Mouse (Mus musculus): ENCODE data around the gene Tubg1.

The Tubg1 gene

DNA sequence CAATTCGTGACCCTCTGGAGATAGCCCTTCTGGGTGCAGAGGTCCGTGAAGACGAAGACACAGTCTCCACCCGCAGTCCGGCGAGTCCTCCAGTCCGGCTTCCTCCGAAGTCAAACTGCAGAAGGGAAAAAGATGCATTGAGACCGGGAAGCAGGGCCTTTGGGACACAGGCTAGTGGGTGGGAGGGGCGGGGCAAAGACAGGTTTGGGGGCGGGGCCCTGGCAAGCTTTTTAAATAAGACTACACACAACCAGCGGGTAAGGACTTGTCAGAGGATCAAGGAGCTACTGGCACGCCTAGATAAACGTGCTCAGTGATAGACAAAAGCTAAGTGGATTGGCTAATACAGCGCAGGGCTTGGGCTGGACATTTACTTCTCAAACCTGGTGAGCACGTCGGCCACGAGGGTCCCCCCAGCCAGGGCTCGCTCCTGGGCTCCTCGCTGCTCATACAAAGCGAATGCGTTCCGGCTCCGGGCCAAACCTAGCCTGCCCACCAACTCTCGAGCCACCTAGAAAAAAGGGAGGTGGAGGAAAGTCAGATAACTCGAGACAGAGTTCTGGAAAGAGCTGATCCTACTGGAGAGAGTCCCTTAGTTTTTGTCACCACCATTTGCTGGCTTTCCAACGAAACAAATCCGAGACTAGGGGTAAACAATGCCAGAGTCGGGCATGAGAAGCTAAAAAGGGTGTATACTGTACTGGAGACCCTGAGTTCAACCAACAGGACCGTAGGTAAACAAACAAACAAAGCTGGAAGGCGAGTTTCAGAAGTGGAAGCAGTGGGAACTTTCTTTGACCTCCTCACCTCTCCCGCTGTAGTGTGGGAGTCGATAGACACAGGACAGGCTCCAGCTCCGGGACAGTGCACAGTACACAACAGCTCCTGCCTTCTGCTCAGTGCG, 45.2 kb downstream of the Tubg1 start:
- no peak for DNase-seq (ENCODE audit: low read depth, low spot score)

DNA sequence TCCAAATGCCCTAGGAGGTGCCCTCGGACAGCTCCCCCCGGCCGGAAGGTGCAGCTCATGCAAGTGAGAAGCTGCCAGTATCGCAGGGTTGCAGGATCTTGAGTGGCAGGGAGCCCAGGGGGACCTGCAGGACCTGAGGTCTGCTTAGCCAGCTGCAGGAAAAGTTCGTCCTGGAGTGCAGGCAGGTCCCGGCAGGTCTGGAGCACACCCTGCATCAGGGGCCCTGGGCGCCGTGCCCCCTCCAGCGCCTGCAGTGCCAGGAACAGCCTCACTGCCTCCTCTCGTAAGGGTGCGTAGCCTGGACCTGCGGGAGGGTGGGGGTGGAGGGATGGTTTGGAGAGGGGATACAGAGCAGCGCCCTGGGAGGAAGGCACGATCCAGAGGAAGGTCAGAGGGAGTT, 46.6 kb downstream of the Tubg1 start:
- no peak for DNase-seq (ENCODE audit: low read depth, low spot score)

DNA sequence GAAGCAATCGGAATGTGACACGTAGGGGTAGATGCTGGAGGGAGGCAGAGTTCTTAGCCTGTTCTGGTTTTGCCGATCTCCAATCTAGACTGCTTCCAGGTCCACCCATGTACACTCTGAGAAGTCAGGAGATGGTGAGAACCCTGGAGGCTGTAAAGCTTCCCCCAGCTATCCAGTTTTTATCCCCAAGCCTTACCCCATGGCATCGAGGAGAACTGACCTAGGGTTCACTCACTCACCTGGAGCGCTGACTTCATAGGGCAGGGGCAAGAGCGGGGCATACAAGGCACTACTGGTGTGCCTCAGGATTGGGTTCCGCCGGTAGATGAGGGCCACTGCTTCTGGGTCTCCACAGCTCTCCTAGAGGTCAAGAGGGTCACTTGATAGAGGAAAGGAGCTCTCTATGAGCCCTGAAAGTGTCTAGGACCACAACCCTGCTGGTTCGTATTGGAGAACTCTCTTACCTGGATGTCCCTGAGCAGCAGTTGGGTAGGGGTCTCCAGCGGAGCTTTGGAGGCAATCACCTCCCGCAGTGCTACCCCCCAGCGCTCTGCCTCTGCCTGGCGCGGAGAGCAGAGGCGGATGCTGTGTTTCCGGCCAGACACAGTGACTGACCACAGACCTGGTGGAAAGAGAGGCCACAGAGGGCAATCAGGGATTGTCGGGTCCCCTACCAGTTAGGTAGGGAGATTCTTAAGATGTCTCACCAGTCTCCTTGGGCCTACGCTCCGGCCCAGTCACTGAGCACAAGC, 47.6 kb downstream of the Tubg1 start:
- DNase-seq (ENCODE audit: low read depth, low spot score) = no peak

DNA sequence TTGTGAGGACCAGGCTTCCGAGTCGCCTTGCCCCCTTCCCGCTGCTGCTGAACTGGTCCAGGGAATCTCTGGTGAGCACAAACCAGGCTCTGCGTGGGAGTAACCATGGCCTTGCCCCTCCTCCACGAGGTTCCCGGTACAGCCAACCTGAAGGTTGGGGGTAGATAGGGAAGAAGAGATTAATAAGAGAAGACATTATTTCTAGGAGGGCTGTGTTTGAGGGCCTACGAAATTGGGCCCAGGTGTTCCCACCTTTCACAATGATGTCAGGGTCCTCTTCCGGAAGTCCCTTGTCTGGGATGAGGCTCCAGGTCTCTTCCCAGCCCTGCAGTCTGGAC, 48.2 kb downstream of the Tubg1 start:
- no peak for DNase-seq (ENCODE audit: low read depth, low spot score)

DNA sequence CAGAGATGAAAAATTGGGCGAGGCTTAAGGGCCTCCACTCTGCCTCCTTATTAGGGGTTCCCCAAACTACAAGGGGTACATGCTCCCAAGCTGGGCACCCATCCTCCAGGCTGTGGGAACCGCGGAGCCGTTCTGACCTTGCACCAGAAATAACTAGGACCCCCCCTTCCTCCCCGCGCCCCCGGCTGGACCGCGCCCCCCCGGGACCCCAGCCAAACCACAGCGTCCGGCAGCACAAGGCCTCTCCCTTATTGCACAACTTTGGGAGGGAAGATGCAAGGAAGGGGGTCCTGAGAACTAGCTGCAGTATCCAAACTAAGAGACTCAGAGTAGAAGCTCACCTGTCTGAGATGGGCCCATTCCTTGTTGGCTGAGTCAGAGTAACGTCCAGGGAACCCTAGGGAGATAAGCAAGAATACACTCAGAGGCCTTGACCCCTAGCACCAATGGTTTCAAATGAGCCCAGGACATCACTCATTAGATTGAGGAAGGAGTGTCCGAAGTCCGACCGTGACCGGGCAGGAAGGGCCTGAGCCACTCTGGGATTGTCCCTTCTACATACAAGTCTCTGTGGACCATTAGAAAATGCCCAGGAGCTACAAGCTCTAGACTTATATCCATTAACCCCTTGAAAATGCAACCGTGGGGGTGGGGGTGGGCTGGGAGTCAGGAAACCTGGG, 48.7 kb downstream of the Tubg1 start:
- DNase-seq (ENCODE audit: low read depth, low spot score) = no peak

DNA sequence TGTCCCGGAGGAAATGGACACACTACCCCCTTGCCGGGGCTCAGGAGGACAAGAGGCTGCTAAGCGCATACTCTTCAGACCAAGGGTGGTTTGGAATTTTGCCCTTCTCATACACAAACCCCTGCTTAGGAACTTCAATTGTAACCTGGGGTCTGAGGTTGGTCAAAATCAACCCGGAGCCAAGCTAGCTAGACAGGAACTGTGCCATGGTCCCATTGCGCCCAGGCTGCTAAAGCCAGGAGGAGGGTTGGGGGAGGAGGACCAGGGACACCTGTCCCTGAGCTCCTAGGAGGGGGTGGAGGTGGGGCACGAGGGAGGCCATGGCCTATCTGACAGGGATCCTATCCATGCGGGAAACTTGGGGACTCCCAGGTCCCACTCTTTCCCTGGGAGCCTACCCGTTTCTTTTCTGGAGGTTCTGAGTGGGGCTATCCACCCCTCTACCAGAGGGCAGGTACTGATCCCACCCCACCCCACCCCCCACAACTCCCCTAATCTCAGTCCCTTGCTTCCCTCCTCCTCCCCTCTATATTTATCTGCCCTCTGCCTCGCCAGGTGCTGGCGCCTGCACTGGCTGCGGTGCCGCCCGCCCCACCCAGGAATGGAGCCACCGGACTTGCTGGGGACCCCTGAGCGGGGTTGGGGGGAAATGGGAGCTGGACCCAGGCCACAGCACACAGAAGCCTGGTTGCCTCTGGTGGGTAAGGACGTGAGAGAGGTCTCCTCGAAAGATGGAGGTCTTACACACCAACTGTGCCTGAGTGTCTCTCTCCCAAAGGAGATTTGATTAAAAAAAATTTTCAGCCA, 49.8 kb downstream of the Tubg1 start:
- DNase-seq (ENCODE audit: low read depth, low spot score) = no peak

DNA sequence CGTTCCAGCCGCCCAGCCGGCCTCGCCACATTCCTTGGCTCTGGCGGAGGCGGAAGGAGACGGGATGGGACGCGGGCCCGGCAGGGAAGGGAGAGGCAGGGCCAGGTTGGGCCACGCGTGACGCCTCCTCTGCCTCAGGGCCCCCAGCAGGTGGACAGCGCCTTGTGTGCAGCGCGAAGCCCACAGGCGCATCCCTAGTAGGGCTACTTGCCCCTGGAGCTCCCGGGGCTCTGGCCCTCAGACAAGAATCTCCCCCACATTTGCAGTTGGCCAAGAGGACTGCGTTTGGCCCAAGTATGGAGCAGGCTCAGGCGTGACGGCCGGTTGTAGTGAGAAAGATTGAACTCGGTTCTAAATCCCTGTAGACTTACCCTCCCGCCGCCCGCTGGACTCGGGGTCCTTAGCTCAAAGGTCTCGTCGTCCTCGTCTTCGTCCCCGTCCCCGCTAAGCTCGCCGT, 50.6 kb downstream of the Tubg1 start, which contains the start of gene Cntnap1:
Gene Cntnap1 (plus strand): TSS at position 170 of the 457 bp plus-strand sequence.
- DNase-seq (ENCODE audit: low read depth, low spot score) = no peak

DNA sequence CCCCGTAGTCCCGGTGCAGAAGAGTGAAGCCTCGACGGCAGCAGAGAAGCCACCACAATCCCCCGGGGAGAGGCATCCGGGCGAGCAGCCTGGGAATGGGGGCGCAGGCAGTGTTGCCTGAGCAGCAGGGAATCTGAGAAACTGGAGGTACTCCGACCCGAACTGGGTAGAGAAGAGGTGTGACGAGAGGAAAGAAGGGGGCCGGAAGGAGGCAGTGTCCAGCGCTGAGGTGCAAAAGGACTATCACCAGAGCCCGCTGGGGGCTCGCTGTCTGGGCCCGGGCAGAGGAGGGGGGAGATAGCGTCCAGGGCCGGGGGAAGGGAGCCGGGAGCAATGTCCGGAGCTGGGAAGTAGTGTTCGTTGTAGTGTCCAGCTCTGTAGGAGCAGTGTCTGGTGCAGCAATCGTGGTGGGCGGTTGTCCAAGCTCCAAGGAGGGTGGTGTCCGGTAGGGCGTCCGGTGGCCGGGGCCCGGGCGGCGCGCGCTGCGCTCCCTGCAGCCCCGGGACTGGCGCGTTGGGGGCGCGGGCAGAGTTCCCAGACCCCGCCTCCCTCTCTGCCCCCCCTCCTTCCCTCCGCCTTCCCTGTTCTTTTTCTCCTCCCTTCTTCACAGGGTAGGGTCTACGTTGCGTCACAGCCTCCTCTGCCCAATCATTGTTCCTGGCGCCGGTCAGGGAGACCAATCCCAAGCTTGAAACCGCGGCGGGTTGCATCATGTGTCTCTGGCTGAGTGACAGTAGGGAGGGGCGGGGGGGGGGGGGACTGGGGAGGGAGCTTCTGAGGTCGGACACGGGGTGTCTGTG, 51.3 kb downstream of the Tubg1 start, which contains the start of gene Plekhh3:
Gene Plekhh3 (minus strand): TSS at position 541 of the 800 bp plus-strand sequence.
- peak; percentile 98 for DNase-seq (ENCODE audit: low read depth, low spot score)

DNA sequence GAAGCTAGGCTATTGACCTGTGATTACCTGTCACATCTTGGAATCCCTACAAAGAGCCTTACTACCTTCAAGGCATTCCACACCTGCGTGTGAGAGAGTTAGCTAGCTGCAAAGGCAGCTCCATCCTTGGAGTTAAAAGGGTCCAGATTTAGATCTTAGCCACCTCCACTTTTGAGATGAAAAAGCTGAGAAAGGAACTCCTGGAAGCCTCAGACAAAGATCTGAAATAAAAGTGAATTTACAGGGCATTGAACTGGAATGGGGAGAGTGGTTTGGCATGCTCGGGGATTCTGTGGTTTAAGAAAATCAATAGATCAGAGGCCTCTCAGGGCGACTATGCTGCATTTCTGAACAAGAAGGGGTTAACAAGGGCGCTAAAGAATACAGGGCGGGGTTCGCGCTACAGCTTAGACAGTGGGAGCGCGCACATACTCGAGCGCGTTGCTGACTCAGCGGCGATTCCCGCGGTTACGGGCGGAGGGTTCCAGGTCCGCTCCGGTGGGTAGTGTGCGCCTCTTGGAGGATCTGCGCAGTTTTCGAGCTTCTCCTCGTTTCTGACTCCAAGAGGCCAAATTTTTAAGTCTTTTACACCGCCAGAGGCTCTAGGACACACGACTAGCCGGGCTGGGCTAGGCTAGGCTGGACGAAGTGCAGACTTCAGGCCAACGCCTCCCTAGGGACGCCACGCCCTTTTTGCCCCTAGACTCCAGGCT, 52.1 kb downstream of the Tubg1 start:
- DNase-seq (ENCODE audit: low read depth, low spot score) = peak; percentile 77

DNA sequence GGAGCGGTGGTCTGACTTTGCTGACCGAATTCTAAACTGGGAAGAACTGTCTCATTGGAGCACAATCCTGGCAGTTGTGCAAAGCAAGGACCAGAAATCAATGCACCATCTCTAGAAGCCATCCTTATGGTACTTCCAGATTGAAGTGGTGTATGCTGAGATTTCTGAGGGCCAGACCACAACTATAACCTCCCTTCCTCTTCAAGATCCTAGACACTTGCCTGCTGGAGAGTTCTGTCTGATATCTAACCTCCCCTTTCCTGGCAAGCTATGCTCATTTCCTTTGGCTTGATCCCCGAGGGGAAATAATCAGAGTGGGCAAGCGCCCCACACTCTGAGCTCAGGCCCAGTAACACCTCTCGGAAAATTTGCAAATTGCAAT, 52.7 kb downstream of the Tubg1 start:
- DNase-seq (ENCODE audit: low read depth, low spot score) = no peak

DNA sequence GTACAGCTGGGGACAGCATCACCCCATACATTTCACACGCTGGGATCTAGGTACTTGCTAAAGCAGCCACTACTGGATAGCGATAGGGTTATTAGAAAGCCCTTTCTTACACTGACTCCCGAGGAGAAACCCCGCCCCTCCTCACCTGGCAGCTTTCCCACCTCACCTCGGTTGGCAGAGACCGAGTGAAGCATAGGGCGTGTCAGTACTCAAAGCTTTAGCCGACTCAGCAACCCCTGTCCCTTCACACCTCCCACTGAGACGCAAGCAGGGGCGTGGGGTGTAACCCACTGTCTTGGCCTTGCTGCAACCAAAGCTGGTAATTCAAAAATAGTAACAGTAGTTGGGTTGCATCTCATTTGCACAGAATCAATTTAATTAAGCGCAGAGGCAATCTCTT, 53.4 kb downstream of the Tubg1 start:
- no peak for DNase-seq (ENCODE audit: low read depth, low spot score)

DNA sequence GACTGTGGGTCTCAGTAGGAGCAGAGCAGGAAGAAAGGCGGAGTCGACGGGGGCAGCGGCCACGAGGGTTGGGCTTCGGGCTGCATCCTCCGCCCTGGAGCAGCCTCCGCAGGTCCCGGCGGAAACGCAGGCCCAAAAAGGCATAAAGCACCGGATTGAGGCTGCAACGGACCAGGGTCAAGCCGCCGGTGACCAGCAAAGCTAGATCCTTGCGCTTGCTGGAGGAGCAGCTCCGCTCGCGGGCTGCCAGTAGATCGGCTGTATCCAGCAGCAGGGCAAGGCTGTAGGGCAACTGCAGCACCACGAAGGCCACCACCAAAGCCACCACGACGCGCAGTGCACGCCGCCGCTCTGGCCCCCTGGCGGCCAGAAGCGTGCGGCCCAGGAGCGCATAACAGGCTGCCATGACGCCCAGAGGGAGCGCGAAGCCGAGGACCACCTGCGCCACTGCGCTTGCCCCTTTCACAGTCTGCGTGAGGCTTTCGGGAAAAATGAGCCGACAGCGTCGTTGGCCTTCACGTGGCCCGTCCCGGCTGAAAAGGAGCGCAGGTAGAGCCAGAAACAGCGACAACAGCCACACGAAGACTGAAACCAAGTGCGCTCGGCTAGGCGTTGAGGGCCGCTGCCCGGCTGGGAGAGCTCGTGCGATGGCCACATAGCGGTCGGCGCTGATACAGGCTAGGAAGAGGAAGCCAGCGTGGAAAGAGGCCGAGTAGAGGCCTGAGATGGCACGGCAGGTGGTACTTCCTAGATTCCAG, 54.1 kb downstream of the Tubg1 start:
- no peak for DNase-seq (ENCODE audit: low read depth, low spot score)

DNA sequence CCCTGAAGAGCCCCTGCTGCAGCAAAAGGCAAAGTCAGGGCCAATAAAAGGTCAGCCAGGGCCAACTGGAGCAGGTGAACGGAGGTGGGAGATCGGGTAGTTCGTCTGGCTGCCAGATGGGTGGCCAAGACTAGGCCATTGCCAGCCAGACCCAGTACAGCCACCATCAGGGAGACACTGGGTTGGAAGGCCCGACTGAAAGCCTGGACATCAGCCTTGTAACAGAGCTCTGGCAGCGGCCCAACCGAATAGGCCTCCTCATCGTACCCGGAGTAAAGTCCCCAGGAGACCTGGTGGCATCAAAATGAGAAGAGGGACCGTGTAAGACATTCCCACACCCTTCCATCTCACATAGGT, 54.6 kb downstream of the Tubg1 start:
- no peak for DNase-seq (ENCODE audit: low read depth, low spot score)

DNA sequence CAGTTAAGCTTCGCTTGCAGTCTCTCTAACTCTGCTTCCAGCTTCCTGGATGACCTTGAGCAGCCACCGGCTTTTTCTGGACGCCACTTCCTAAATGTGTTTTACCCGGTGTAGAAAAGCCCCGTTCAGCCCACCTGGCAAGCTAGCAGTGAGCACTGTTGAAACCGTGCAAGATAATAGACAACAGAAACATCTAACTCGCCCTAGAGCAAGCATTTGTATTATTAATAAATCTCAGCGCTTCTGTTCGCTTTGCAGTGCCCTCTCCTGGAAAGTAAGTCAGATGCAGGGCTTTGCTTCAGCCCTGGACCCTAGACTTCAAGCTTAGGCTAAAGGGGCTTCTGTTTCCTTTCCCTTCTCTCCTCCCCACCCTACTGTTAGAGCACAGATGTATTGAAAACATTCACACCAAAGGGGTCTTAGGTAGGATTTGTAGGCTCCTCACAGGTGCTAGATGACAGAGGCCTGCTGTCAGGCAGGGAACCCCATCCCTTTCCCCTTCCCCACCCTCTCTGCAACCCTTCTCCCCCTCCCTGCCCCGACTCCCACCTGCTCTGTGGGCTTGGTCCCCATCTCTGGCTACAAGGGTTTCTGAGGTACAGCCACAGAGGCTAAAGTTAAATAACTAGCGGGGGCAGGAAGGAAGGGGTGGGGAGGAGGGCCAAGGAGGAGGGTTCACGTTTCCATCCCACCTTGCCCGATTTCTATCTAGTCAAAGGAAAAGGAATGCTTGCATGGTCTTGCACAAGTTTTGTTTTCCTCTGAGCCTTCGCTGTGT, 55.3 kb downstream of the Tubg1 start, which contains the start of gene Ccr10:
Gene Ccr10 (minus strand): TSS at position 593 of the 778 bp plus-strand sequence.
- DNase-seq (ENCODE audit: low read depth, low spot score) = no peak

DNA sequence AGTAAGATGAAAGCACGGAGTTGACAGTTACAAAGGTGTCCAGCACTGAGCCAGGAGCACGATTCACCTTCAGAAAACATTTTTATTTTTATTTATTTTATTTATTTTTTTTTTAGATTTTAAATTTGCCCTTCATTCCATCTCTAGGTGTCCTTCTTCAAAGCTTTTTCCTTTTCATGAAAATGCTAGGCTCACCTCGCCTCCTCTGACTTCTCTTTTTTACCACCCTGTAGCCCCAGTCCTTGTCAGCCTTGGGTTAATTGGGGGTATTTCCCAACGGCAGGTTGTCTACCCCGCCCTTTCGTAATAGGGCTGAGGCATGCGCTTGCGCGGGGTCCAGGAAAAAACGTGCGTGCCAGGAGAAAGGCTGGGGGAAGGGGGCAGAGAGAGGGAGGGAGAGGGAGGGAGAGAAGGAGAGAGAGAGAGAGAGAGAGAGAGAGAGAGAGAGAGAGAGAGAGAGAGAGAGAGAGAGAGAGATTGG, 55.9 kb downstream of the Tubg1 start:
- DNase-seq (ENCODE audit: low read depth, low spot score) = no peak
